Mouse (Mus musculus): ENCODE measurements around the gene Pde1b. TPM values are rescaled to one million over a fixed set of nuclear protein-coding genes. Genes with fewer than 3 reads are reported as not detected.

The Pde1b gene
- polyA plus RNA-seq, 1 experiment from 2014 or later: 2.2 TPM

GRCm38 (mm10) chr15:103514119-103514518 lies 11.3 kb downstream of the Pde1b start:
- H3K27me3 ChIP-seq (replicated peaks; ENCODE audit: insufficient read depth, low read length): no peaks in the 10 kb centered on the region
- peak overlapping the region; percentile 19; the same call in 1 of the 2 replicates for H3K4me3 ChIP-seq (ENCODE audit: low read depth, low read length)
- no peak overlapping the region for H3K27ac ChIP-seq (ENCODE audit: low read length)
- H3K36me3 ChIP-seq (ENCODE audit: insufficient read depth, low read length): no peaks in the 10 kb centered on the region
- TF ChIP-seq EP300 (IDR thresholded peaks at IDR 0.05) (no peak), CTCF (IDR thresholded peaks at IDR 0.05) (no peak)
- H3K9me3 ChIP-seq (ENCODE audit: low read length): no peaks in the 10 kb centered on the region
- no peak overlapping the region for H3K9ac ChIP-seq (replicated peaks; ENCODE audit: low read depth)
- DNase-seq (ENCODE audit: low spot score): peak; percentile 88
- 0 out of 2 replicates have a peak, but pooled peaks cover 4% of the 10 kb centered on the region for H3K4me1 ChIP-seq (ENCODE audit: insufficient read depth, low read depth, low read length)
- peak overlapping the region; percentile 42 for H3K4me2 ChIP-seq (replicated peaks; ENCODE audit: low read depth, low read length)
- ATAC-seq: peak; percentile 95
- WGBS: 1% methylated on average over 10 of the region's 10 CpGs

DNA sequence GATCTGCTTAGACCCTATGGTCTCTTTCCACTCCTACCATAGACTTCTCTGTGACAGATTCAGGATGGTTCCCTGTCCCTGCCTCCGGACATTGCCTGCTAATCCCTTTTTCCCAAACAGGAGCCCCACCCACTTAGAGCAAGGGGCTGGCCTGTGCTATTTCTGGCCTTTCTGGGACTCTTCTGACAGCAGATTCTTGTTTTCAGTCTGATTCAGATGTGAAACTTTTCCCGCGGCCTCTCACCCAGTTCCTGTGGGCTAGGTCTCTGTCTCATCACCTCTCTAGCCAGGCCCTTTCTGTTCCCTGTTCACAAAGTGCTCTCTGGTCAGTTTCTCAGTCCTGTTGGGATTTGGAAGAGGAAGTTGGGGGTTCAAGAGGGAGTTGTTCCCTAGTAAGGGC lies 12.1 kb downstream of the Pde1b start:
- WGBS: 35% methylated on average over 3 of the region's 3 CpGs
- no peak for TF ChIP-seq EP300 (IDR thresholded peaks at IDR 0.05)
- no peak for TF ChIP-seq CTCF (IDR thresholded peaks at IDR 0.05)
- no peaks in the 10 kb centered on the region for H3K9me3 ChIP-seq (ENCODE audit: low read length)
- no peak overlapping the region for H3K4me3 ChIP-seq (ENCODE audit: low read depth, low read length)
- ATAC-seq (0 out of 2 replicates have a peak, but pooled peaks have one; percentile 5), DNase-seq (ENCODE audit: low spot score) (peak; percentile 16)
- H3K4me1 ChIP-seq (ENCODE audit: insufficient read depth, low read depth, low read length): 0 out of 2 replicates have a peak, but pooled peaks cover 4% of the 10 kb centered on the region
- H3K9ac ChIP-seq (replicated peaks; ENCODE audit: low read depth): no peak overlapping the region
- H3K27me3 ChIP-seq (replicated peaks; ENCODE audit: insufficient read depth, low read length): no peaks in the 10 kb centered on the region
- no peak overlapping the region for H3K4me2 ChIP-seq (replicated peaks; ENCODE audit: low read depth, low read length)
- H3K27ac ChIP-seq (ENCODE audit: low read length): no peak overlapping the region
- no peaks in the 10 kb centered on the region for H3K36me3 ChIP-seq (ENCODE audit: insufficient read depth, low read length)

DNA sequence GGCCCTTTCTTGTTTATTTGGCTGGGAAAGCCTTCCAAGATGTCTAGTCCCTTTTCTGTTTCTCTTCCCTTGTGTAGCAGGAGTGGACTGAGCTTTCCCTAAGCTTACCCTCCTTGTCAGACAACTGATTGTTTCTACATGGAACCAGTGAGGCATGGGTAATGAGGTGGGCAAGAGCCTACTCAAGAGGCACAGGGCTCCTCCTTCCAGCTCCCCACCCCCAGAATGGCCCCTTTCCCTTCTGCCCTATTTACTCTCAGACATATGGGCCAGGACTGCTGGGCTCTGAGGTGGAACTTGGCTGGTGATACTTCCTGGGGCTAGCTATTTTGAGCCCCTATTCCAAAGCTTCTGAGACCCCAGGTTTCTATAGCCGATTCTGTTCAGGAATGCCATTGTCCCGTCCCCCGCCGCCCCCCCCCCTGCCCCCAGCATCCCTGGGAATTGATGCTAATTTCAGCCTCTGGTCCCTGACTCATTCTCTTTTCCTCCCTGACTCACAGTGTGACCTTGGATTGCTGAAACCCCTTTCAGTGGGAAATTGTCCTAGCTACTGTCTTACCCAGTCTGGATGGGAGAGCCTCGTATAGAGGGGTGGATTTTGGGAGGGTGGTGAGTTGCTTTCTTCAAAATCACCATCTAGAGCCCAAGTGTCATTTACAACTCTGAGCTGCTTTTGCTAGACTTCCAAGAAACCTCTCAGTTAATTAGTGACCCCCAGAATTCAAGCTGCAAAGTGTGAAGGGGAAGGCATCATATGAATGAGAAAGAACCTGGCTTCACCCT lies 16.0 kb downstream of the Pde1b start:
- no peaks in the 10 kb centered on the region for H3K9me3 ChIP-seq (ENCODE audit: low read length)
- TF ChIP-seq EP300 (IDR thresholded peaks at IDR 0.05) (no peak), CTCF (IDR thresholded peaks at IDR 0.05) (no peak)
- H3K4me3 ChIP-seq (ENCODE audit: low read depth, low read length): no peak overlapping the region
- H3K27ac ChIP-seq (ENCODE audit: low read length): no peak overlapping the region
- H3K27me3 ChIP-seq (replicated peaks; ENCODE audit: insufficient read depth, low read length): no peaks in the 10 kb centered on the region
- H3K9ac ChIP-seq (replicated peaks; ENCODE audit: low read depth): no peak overlapping the region
- H3K4me1 ChIP-seq (ENCODE audit: insufficient read depth, low read depth, low read length): 0 out of 2 replicates have a peak, but pooled peaks cover 4% of the 10 kb centered on the region
- H3K36me3 ChIP-seq (ENCODE audit: insufficient read depth, low read length): no peaks in the 10 kb centered on the region
- ATAC-seq: no peak
- no peak for DNase-seq (ENCODE audit: low spot score)
- H3K4me2 ChIP-seq (replicated peaks; ENCODE audit: low read depth, low read length): no peak overlapping the region
- WGBS: 19% methylated on average over 5 of the region's 5 CpGs

GRCm38 (mm10) chr15:103519386-103520378 lies 16.8 kb downstream of the Pde1b start:
- no peak overlapping the region for H3K27ac ChIP-seq (ENCODE audit: low read length)
- H3K4me3 ChIP-seq (ENCODE audit: low read depth, low read length): no peak overlapping the region
- no peak overlapping the region for H3K4me2 ChIP-seq (replicated peaks; ENCODE audit: low read depth, low read length)
- H3K4me1 ChIP-seq (ENCODE audit: insufficient read depth, low read depth, low read length): no peaks in the 10 kb centered on the region
- H3K36me3 ChIP-seq (ENCODE audit: insufficient read depth, low read length): no peaks in the 10 kb centered on the region
- no peak overlapping the region for H3K9ac ChIP-seq (replicated peaks; ENCODE audit: low read depth)
- DNase-seq (ENCODE audit: low spot score): no peak
- no peaks in the 10 kb centered on the region for H3K9me3 ChIP-seq (ENCODE audit: low read length)
- TF ChIP-seq CTCF (IDR thresholded peaks at IDR 0.05): no peak
- TF ChIP-seq EP300 (IDR thresholded peaks at IDR 0.05): no peak
- ATAC-seq: no peak
- no peaks in the 10 kb centered on the region for H3K27me3 ChIP-seq (replicated peaks; ENCODE audit: insufficient read depth, low read length)
- WGBS: 29% methylated on average over 4 of the region's 4 CpGs

DNA sequence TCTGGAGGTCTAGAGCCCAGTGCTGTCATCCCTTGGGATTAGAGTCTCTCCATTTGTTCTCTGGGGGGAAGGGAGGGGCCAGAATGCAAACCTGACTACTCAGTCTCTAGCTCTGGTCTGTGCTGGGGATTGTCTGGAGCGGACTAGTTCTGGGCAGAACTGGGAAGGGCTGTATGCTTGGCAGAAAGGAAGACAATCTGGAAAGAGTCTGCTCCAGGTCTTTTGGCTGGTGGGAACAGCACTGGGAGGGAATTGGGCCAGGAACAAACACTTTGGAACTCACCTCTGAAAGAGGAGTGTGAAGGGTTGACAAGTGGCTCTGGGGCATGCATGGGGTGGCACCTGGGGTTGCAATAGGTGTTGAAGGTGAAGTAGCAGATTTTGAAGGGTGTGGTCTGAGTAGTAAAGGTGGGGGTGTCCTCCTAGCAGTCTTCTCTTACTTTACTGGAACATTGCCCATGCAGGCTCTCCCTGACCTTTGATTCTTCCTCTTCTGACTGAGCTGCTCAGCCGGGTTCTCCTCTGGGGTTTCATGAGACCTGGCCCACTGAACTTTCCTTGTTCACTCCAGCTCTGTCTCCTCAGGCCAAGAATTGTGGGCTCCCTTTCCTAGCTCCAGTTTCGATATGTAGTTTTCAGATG lies 19.7 kb downstream of the Pde1b start:
- DNase-seq (ENCODE audit: low spot score): peak; percentile 75
- ATAC-seq: peak; percentile 92
- no peak overlapping the region for H3K4me2 ChIP-seq (replicated peaks; ENCODE audit: low read depth, low read length)
- H3K4me1 ChIP-seq (ENCODE audit: insufficient read depth, low read depth, low read length): no peaks in the 10 kb centered on the region
- no peak overlapping the region for H3K4me3 ChIP-seq (ENCODE audit: low read depth, low read length)
- no peak for TF ChIP-seq CTCF (IDR thresholded peaks at IDR 0.05)
- TF ChIP-seq EP300 (IDR thresholded peaks at IDR 0.05): 0 out of 2 replicates have a peak, but pooled peaks have one; percentile 20
- WGBS: 38% methylated on average over 3 of the region's 3 CpGs
- no peak overlapping the region for H3K27ac ChIP-seq (ENCODE audit: low read length)
- H3K27me3 ChIP-seq (replicated peaks; ENCODE audit: insufficient read depth, low read length): no peaks in the 10 kb centered on the region
- H3K9ac ChIP-seq (replicated peaks; ENCODE audit: low read depth): no peak overlapping the region
- H3K9me3 ChIP-seq (ENCODE audit: low read length): no peaks in the 10 kb centered on the region
- no peaks in the 10 kb centered on the region for H3K36me3 ChIP-seq (ENCODE audit: insufficient read depth, low read length)
